Mouse (Mus musculus) myocyte (in vitro differentiated cells): ENCODE data around the gene A530084C06Rik. TPM values are rescaled to one million over a fixed set of nuclear protein-coding genes. Genes with fewer than 3 reads are reported as not detected.

Experiments
- H3K27me3 ChIP-seq: one replicate; pipeline ENCODE4 v1.6.1; 2011; ENCODE audit not compliant: control insufficient read depth, insufficient read depth, insufficient read length
- H3K36me3 ChIP-seq: one replicate; pipeline ENCODE4 v1.6.1; 2011; ENCODE audit not compliant: control insufficient read depth, insufficient read depth
- H3K4me2 ChIP-seq: one replicate; pipeline ENCODE4 v1.6.1; 2011; ENCODE audit warnings: low read depth, control low read depth
- H3K4me3 ChIP-seq: one replicate; pipeline ENCODE4 v1.5.1; 2011; ENCODE audit warnings: mild to moderate bottlenecking, control low read depth, moderate library complexity
- H3K79me2 ChIP-seq: one replicate; pipeline ENCODE4 v1.6.1; 2011; ENCODE audit not compliant: control insufficient read depth, insufficient read depth
- H3ac ChIP-seq: one replicate; pipeline ENCODE4 v1.6.1; 2011; ENCODE audit not compliant: control insufficient read depth, insufficient read length
- CEBPB ChIP-seq: IDR thresholded peaks from 2 replicates; pipeline ENCODE4 v1.6.1; 2011; ENCODE audit warnings: mild to moderate bottlenecking, moderate library complexity; ENCODE audit not compliant: poor library complexity, insufficient read depth, severe bottlenecking
- E2F4 ChIP-seq: IDR thresholded peaks from one replicate; pipeline ENCODE4 v1.6.1; 2011; ENCODE audit warnings: mild to moderate bottlenecking, control low read depth, moderate library complexity; ENCODE audit not compliant: insufficient read depth
- MAX ChIP-seq: IDR thresholded peaks from one replicate; pipeline ENCODE4 v1.6.1; 2011; ENCODE audit warnings: low read depth, mild to moderate bottlenecking, control low read depth
- MYOD1 ChIP-seq, 3 experiments: IDR thresholded peaks; one replicate each; pipeline ENCODE4 v1.6.1; 2011; ENCODE audit warnings: control low read depth in 2 of 3, low read depth in 2 of 3, mild to moderate bottlenecking in 2 of 3, moderate library complexity in 1 of 3; ENCODE audit not compliant: insufficient read length in 2 of 3, control insufficient read depth in 1 of 3
- MYOG ChIP-seq, 3 experiments: IDR thresholded peaks; one replicate each; pipeline ENCODE4 v1.6.1; 2011; ENCODE audit warnings: control low read depth in 2 of 3, low read depth in 2 of 3, mild to moderate bottlenecking in 2 of 3; ENCODE audit not compliant: insufficient read length in 2 of 3, control insufficient read depth in 1 of 3, insufficient read depth in 1 of 3
- POLR2A ChIP-seq: IDR thresholded peaks from one replicate; pipeline ENCODE4 v1.6.1; 2011; ENCODE audit warnings: low read depth, mild to moderate bottlenecking, control low read depth, moderate library complexity; ENCODE audit not compliant: insufficient read length
- POLR2AphosphoS2 ChIP-seq: IDR thresholded peaks from one replicate; pipeline ENCODE4 v1.6.1; 2011; ENCODE audit warnings: low read depth, control low read depth; ENCODE audit not compliant: insufficient read length
- REST ChIP-seq: IDR thresholded peaks from one replicate; pipeline ENCODE4 v1.6.1; 2011; ENCODE audit warnings: mild to moderate bottlenecking, control low read depth, moderate library complexity; ENCODE audit not compliant: insufficient read depth, insufficient read length
- SRF ChIP-seq: IDR thresholded peaks from one replicate; pipeline ENCODE4 v1.6.1; 2011; ENCODE audit warnings: low read depth; ENCODE audit not compliant: control insufficient read depth, insufficient read length
- TCF12 ChIP-seq: IDR thresholded peaks from one replicate; pipeline ENCODE4 v1.6.1; 2011; ENCODE audit warnings: mild to moderate bottlenecking, control low read depth; ENCODE audit not compliant: poor library complexity, insufficient read depth, severe bottlenecking
- TCF3 ChIP-seq: IDR thresholded peaks from one replicate; pipeline ENCODE4 v1.6.1; 2011; ENCODE audit warnings: low read depth, control low read depth; ENCODE audit not compliant: insufficient read length
- USF1 ChIP-seq: IDR thresholded peaks from one replicate; pipeline ENCODE4 v1.6.1; 2011; ENCODE audit warnings: low read depth, mild to moderate bottlenecking, control low read depth, moderate library complexity
- polyA plus RNA-seq: library from polyadenylated mRNA; unstranded; fragments of >200 nt; fragmentation: generic; extraction: Trizol; gene quantifications from one replicate; pipeline ENCODE4 v1.2.1, GENCODE M21; 2012; ENCODE audit warnings: missing spikeins

The A530084C06Rik gene
- polyA plus RNA-seq, 1 experiment, result not detected

DNA sequence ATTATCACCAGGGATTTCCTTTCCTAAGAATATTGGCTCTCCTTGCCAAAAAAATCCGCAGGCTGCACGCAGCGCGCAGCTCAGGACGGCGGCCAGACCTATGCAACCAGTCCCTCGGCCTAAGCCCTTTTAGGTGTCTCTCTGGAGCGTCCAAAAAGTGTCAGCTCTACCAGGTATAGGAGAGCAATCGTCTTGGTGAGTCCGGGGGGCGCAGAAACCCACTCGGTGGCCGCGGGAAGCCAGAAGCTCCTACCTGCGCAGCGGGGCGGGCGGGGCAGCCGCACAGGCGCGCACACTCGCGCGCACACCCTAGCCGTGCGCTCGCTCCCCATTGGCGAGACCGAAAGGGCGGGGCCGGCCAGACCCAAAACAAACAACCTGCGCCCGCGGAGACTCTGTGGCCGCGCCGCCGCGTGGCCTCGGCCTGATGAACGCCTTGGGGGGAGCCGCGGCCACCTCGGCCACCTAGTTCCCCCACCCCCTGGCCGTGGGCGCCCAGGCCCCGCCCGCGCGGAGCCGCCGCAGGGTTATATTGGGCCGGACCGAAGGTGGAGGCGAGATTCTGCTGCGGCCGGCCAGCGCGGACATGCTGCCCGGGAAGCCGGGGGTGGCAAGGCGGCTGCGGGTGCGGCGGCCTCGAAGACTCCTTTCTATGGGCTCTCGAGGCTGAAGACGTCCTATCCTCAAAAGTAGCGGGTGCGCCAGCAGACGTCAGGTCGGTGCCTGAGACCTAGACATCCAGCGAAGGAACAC is 1.2 kb downstream of the A530084C06Rik start:
- Histone ChIP-seq H3K4me3 (peak overlapping the region; percentile 50), H3K27me3 (no peaks in the 10 kb centered on the region), H3K36me3 (no peaks in the 10 kb centered on the region), H3K79me2 (no peaks in the 10 kb centered on the region), H3ac (peak overlapping the region; percentile 63), H3K4me2 (peak overlapping the region; percentile 100)
- TF ChIP-seq POLR2A (peak; percentile 40), POLR2AphosphoS2 (no peak)

DNA sequence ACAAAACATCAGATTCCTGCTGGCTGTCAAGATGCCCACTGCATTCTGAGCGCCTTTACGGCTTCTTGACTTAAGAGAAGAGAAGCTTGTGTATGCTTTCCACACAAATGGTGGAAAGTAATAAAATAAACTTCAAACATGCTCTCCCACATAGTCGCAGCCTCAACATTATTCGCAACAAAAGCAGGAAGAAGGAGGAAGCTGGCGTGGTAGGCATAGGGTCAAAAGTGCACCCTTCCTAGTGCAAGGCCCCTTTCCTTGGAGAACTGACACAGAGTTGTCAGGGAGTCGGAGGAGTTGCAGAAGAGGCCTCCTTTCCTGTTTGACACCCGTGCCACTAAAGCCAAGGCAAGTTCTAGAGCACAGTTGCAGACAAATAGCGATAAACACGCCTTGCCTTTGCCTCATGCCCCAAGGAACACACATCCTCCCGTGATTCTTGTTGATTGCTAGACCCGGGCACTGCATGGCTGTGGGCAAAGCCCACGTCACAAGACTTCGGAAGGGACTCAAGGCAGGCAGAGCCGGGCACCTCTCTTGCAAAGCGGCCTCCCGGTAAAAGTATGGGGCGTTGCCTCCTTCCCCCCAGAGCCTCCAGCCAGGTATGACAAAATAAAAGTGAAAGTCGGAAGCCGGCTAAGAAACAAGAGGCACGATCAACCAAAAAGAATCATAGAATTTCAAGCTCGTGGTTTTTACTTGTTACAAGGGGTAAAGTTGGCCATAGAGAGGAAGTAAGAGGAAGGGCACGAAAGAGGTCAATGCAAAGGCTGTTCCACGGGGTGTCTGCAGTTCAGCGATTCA is 2.0 kb downstream of the A530084C06Rik start:
- TF ChIP-seq MYOG (IDR thresholded peaks at IDR 0.05; ENCODE audit: control insufficient read depth in 1 of 3, insufficient read depth in 1 of 3, insufficient read length in 2 of 3, low read depth in 2 of 3) (no peak), E2F4 (no peak), USF1 (no peak), CEBPB (no peak), MYOD1 (IDR thresholded peaks at IDR 0.05; ENCODE audit: control insufficient read depth in 1 of 3, insufficient read length in 2 of 3, low read depth in 2 of 3) (no peak), TCF3 (no peak), POLR2A (no peak), REST (no peak), SRF (no peak), MAX (no peak), TCF12 (no peak), POLR2AphosphoS2 (no peak)

DNA sequence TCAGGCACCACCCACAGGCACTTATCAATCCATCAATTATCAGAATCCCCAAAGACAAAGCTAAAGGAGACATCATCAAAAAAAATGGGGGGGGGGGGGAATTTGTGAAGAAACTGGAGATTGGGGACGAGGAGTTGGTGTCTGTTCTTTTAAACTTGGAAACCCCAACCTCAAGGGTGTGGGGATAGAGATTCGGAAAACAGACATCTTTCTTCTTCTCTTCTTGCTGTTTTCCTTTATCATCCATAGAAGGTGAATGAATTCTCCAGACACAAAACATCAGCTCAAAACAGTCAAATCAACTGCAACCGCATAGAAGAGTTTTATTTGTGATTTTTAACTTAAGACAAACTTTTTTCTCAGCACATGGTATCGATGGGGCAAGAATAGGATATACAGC is 3.3 kb downstream of the A530084C06Rik start, which contains the start of gene Foxq1:
Gene Foxq1, plus strand, starts transcription at position 301 of the 400 bp plus-strand sequence.
- Histone ChIP-seq H3K4me3 (no peak within 1 kb of the TSS), H3K36me3 (no peaks in the 10 kb centered on the region), H3K4me2 (no peak within 1 kb of the TSS), H3ac (no peak within 1 kb of the TSS), H3K27me3 (no peaks in the 10 kb centered on the region), H3K79me2 (no peaks in the 10 kb centered on the region)
- TF ChIP-seq TCF3 (no peak), TCF12 (no peak), REST (no peak), MYOG (IDR thresholded peaks at IDR 0.05; ENCODE audit: control insufficient read depth in 1 of 3, insufficient read depth in 1 of 3, insufficient read length in 2 of 3, low read depth in 2 of 3) (no peak), USF1 (no peak)

More for the DNA sequence above, 2.0 kb downstream of the A530084C06Rik start:
- no peak overlapping the region for H3K4me3 ChIP-seq
- H3ac ChIP-seq, result no peak overlapping the region
- no peaks in the 10 kb centered on the region for H3K27me3 ChIP-seq
- no peaks in the 10 kb centered on the region for H3K79me2 ChIP-seq
- peak overlapping the region; percentile 100 for H3K4me2 ChIP-seq
- no peaks in the 10 kb centered on the region for H3K36me3 ChIP-seq

GRCm38 (mm10) chr13:31547610-31548009 is 11.5 kb downstream of the A530084C06Rik start:
- Histone ChIP-seq H3K4me3 (no peak overlapping the region), H3K4me2 (no peak overlapping the region), H3K36me3 (no peaks in the 10 kb centered on the region), H3ac (no peak overlapping the region), H3K27me3 (no peaks in the 10 kb centered on the region), H3K79me2 (no peaks in the 10 kb centered on the region)
- TF ChIP-seq REST (no peak), MAX (no peak), TCF3 (no peak), E2F4 (no peak), POLR2A (no peak), USF1 (no peak), MYOD1 (IDR thresholded peaks at IDR 0.05; ENCODE audit: control insufficient read depth in 1 of 3, insufficient read length in 2 of 3, low read depth in 2 of 3) (no peak), SRF (no peak), MYOG (IDR thresholded peaks at IDR 0.05; ENCODE audit: control insufficient read depth in 1 of 3, insufficient read depth in 1 of 3, insufficient read length in 2 of 3, low read depth in 2 of 3) (no peak), POLR2AphosphoS2 (no peak), TCF12 (no peak), CEBPB (no peak)

- no peak overlapping the region for H3K4me2 ChIP-seq
- no peaks in the 10 kb centered on the region for H3K79me2 ChIP-seq
- no peak overlapping the region for H3K4me3 ChIP-seq
- no peak overlapping the region for H3ac ChIP-seq
- H3K36me3 ChIP-seq, result no peaks in the 10 kb centered on the region
- H3K27me3 ChIP-seq, result no peaks in the 10 kb centered on the region
- TF ChIP-seq USF1 (no peak), TCF12 (no peak), POLR2A (no peak), REST (no peak), MYOG (IDR thresholded peaks at IDR 0.05; ENCODE audit: control insufficient read depth in 1 of 3, insufficient read depth in 1 of 3, insufficient read length in 2 of 3, low read depth in 2 of 3) (no peak)
These were observed 11.9 kb downstream of the A530084C06Rik start for GRCm38 (mm10) chr13:31547204-31547603.
